Mouse (Mus musculus): ENCODE data around the gene Rapgef4.

GRCm38 (mm10) chr2:72005051-72005450 lies 24.0 kb downstream of the Rapgef4 start:
- TF ChIP-seq CTCF (IDR thresholded peaks at IDR 0.05; ENCODE audit: low read depth) (no peak), EP300 (IDR thresholded peaks at IDR 0.05; ENCODE audit: low read depth) (no peak)
